Mouse (Mus musculus) 3T3-L1 (cell line): ENCODE measurements around the gene Sparcl1.

Experiments used
- DNase-seq: peaks from one replicate; pipeline ENCODE4 v3.0.0-alpha.2; 2015; ENCODE audit warnings: low read depth, low spot score

Sparcl1 gene

DNA sequence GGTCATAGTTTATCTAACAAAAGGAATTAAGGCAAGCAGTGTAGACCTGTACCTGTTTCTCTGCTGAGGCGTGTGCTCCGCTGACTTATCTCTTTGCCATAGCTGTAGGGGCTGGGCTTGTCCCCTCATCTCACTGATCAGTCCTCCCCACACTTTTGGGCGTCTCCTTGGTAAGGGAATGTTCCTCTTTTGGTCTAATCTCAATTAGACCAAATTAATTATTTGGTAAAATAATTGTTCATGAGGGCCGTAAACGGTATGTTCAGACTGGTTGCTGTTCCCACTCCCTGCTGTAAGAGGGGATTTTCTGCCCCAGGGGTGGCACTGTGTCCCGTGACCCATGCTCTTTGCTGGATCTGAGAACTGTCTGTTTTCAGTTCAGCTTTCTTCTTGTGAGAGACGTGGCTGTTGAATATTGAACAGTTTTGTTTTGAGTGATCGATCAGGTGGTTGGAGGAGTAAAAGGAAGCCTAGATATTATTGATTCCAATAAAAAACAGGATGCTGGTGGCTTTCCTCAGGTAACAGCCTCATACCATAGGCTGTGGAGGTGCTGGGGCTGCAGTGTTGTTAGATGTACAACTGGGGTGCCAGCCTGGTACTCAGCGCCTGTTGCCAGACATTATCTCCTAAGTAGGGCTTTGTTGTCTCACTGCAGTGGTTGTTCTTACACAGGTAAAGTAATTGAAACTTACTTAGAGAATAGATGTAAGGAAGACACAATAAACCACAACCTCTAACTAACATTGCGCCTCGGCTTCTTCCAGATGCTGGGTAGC lies 50.6 kb downstream of the Sparcl1 start:
- DNase-seq, result no peak

DNA sequence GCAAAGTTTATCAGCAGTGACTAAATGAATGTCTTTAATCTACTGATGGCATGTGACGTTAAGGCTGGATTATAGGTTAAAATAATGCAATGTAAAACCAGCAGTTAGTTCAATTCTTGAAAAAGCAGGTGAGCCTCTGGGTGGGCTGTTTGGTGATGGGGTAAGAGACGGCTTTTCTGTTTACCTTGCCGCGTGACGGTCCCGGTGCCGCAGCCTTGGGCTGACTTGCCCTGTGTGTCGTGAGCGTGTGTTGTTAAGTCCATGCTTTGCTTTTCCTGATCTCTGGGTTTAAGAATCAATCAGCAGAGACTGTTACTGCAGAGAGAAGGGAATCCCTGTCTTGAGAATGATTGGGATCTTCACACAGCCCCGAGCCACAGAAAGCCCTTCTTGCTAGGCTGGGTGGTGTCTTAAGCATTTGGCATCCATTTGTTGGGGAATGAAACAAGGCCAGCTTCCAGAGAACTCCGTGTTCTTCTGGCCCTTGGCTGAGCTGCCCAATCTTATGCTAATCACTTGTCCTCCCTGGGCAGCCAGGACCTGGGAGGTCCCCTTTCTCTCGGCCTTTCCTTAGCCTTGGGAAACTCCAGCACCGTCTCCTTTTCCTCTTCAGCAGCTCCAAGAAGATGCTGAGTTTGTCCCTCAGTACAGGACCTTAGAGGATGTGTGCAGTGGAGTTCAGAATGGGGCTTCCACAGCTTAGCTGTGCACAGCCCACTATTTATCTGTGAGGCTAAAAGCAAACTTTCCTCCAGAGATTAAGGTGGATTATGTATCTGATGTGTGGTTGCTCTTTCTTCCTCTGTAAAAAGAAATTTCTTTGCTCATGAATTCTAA lies 51.4 kb downstream of the Sparcl1 start:
- DNase-seq, result no peak

DNA sequence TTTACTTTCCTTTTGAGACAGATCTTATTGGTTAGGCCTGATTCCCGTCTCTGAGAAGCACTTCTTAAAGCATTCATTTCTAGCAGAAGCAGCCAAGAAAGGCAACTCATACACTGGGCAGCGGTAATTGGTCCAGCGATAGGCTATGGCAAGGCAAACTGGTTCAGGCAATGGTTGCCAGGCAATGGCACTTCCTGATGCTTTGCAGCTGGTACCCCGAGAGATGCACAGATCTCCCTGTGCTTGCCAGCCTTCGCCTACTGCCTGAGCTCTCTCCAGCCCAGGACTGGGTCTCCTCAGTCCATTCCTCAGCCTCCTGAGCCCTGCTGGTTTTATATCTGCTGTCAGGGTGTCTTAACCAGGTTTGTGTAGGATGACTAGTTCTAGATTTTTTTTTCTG lies 53.1 kb downstream of the Sparcl1 start:
- DNase-seq, result no peak

DNA sequence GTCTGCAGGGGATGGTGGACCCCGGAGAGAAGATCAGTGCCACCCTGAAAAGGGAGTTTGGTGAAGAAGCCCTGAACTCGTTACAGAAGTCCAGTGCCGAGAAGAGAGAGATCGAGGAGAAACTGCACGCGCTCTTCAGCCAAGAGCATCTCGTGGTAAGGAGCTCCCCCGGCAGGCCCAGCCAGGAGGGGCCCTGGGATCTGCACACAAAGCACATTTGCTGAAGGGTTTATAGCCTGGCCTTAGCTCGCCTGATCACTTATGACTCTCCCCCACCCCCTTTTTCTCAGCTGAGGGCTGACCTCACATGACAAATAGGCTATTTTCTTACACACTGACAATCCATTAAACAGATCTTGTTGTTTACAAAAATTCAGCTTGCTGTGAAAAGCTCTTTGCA lies 53.9 kb downstream of the Sparcl1 start:
- DNase-seq, result no peak

DNA sequence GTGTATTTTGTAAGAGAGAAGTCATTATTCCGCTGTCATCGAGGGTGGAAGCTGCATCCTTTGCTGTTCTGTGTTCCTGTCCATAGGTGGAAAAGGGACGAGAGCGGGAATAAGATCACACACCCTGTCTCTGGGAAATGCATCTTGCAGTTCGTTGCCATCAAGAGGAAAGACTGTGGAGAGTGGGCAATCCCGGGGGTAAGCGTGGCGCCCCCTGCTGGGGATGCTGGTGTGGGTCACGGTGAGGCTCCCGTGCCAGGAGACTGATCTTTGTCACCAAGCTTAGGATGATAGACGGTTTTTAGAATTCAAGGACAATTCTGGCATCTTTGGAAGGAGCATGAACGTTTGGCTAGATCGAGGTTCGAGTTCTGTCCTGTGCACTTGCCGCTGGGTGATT lies 55.5 kb downstream of the Sparcl1 start:
- no peak for DNase-seq

DNA sequence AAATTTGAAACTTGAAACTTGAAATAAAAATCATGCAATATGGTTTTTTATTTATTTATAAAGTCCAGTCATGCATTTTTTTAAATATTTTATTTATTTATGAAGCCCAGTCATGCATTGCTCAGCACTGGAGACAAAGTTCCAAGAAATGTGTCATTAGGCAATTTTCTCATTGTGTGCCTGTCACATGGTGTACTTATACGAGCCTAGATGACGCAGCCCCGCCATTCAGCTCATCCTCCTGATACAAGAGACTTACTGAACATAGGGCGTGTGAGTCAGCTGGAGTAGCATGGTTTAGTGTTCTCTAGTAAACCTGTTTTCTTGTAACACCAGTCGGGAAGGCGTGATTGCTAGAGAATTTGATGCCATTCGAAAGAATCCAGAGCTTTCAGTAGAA lies 57.2 kb downstream of the Sparcl1 start:
- DNase-seq, result peak; percentile 95

DNA sequence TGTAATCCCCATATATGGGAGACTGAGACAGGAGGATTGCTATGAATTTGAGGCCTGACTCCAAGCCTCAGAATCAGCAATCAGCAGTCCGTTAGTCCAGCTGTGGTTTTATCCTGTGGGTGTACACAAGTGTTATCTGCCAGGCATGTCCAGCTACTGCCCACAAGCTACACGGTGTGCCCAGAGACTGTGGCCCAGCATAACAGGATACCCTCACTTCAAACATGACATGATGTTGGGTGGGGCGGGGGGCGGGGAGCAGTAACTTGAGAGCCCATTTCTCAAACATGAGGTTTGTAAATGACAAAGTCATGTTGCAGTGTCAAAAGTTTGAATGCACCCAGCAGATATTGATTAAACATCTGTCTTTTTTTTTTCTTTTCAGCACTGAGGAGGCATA lies 57.7 kb downstream of the Sparcl1 start:
- DNase-seq, result peak; percentile 80

DNA sequence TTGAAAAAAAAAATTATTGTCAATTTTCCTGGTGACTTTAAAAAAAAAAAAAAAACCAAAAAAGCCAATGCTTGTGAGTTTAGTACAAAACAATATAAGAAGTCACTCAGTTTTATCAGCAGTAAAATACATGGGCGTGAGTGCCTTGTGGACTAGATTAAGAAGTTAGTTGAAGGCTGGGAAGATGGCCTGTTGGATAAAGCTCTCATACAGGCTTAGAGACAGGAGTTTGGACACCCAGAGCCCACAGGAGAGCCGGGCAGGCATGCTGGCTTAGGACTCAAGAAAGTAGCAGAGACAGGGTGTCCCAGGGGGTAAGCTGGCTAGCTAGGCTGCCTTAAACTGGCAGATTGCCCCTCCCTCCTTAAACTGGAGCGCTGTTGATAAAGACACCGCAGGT lies 58.6 kb downstream of the Sparcl1 start:
- no peak for DNase-seq

DNA sequence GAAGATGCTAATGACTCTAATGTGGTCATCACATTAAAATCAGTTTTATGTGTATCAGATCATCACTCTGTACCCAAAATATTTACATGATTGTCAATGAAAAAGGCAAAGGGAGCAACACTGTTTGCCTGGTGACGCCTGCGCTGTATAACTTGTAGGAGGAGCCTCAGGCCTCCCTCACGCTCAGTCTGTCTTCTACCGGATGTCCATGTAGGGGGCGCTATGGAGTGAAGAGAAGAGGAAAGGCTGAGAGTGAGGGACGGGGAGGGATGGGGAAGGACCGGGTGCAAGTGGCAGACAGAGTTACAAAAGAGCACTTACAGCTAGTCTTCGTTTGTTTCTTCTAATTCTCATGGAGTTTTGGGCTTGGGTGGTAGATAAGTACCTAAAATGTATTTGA lies 60.6 kb downstream of the Sparcl1 start:
- DNase-seq, result peak; percentile 50

DNA sequence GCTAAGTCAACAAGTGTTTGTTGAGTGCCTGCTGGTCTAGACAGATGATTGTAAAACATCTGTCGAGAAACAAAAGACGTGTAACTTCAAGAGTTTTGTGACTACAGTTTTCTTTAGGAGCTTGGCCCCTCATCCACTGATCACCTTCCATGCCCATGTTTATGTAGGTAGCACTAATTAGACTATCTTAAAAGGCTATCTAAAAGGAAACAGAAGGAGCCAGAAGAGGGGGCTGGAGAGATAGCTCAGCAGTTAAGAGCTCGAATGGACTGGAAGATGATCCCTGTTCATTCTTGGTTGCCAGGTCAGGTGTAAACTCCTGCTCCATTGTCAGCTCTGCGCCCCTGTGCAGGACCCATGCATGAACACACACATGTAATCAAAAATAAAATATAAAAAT lies 65.4 kb downstream of the Sparcl1 start:
- peak; percentile 69 for DNase-seq

DNA sequence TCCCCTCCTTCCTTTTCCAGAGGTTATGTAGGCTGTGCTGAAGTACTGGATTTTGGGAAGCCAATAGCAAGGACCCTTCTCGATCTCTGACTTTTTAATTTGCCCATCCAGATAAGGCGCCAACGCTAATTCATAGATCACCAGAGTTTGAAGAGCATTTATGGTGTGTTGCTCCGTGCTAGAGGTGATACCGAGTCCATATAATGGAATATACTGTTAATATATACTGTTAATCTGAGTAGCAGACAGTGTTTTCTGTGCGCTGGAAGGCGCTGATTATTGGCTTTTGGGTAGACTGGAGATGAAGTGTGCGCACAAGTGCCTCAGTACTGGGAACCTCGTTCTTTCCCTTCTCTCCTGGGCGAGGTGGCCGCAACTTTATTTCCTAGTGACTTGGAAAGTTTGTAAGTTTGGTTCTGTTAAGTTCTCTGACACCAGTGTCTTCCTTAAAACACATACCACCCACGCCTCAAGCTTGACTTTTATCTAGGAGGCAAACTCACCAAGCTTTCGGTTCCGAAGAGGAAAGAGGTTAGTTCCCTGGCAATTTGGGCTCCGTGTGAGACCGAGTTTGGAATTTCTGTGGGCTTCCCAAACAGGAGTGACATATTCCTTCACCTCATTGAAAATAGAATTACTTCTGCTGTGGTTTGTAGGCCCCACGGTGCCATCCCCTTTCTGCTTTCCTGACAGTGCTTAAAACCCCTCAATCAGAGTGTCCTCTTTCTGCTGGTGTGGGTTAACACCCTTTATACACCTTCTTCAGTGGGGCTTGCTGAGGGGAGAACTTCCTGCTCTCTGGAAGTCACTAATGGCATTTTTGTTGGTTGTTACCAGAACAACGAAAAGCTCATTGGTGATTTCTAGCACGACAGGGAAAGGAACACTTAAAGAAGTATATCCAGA lies 66.1 kb downstream of the Sparcl1 start:
- DNase-seq, result peak; percentile 44

DNA sequence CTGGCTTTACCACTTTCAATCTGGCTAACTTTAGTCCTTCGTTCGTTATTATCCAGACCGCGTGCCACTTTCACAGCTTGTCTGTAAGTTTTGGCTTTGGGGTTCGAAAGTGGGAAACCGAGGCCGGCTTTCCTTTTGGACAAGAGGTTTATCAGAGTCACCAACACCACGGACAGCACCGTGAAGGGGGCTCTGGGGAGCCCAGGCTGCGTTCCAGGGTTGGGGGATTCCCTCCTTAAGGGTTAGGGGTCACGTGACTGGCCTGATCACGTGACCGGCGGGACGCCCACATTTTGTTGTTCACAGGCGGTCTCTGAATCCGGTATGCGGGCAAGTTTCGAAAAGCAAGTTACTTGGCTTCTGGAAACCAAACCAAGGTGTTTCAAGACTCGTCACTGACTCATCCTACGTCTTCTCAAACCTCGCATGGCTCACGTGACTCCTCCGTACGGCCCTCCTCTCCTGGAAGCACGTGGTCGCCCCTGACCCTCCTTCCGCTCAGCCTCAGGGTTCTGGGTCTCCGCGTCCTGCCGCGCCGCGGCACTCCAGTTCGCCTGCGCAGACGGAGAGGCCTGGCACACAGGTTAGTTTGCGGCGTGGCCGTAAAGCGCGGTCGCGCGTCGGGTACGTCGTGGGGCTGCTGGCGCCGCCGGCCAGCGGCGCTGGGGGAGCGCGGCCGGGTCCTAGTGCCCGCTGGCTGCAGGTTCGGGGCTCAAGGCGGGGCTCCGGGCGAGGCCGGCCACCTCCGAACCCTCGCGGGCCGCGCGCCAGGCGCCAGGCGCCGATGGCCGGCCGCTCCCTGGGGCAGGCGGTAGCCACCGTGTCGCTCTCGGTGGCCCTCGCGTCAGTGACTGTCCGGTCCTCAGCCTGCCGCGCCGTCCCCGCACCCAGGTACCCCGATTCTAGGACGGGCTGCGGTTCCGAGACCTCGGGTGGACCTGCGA lies 67.0 kb downstream of the Sparcl1 start, which contains the start of gene Nudt9:
TSS of gene Nudt9 (plus strand) at position 51 of the 944 bp plus-strand sequence.
- DNase-seq, result peak; percentile 97

DNA sequence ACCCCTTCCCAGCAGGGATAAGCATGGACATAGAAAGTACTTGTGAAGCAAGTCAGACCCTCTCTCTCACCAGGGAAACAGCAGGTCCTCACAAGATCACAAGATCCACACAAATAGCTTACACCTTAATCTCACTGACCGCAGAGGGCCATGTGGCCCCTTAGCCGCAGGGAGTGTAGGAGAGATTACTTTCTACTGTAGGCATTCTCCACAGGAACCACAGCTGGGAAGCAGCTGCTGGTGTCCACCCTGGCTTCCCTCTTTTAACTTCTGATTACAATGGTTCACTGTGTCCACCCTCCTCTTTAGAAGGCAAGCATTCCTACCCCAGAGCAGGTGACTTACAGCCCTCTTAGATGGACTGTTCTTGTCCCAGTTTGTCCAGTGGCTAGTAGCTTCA lies 69.8 kb downstream of the Sparcl1 start:
- DNase-seq, result no peak

DNA sequence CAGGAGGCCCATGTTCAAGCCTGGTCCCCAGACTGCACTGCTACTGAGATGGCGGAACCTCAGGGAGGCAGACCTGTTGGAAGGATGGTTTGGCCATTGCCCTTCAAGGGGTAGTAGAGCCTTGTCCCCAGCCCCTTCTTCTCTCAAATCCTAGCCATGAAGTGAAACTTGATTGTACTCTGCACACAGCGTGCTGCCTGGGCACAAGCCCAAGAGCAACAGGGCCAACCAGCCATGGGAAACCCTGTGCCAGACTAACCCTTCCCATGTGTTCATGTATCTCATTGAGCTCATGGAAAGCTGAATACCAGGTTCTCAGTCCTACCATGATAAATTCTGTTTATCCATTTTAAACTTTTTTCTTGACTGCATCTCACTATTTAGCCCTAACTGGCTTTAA lies 70.6 kb downstream of the Sparcl1 start:
- DNase-seq, result no peak

DNA sequence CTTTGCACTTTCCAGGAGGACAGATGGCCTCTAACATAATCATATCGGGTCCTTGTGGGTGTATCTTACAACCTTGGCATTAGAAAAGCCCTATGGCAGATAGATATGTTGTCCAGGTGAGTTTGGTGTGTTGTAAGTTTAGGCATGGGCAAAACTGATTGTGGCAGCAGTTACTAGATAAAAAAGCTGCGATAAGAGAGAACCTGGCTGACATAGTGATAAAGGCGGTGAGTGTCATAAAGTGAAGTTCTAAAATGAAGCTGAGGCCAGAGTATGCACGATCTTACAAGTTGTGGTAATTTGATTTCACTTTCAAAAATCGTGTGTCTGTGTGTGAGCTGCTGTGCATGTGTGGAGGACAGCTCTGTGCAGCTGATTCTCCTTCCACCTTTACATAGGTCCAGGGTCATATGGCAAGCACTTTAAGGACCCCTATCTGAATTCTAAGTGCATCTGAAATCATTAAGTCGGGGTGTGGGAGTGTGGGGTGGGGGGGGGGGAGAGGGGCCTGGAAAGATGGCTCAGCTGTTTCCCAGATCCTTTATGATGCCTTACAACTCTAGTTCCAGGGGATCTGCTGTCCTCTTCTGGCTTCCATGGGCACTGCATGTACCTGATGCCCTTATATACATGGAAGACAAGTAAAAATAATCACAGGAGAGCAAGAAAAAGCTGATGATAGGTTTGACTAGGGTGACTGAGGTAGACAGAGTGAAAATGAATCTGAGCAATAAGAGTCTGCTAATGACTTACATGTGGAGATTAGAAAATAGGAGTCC lies 74.2 kb downstream of the Sparcl1 start:
- peak; percentile 62 for DNase-seq

DNA sequence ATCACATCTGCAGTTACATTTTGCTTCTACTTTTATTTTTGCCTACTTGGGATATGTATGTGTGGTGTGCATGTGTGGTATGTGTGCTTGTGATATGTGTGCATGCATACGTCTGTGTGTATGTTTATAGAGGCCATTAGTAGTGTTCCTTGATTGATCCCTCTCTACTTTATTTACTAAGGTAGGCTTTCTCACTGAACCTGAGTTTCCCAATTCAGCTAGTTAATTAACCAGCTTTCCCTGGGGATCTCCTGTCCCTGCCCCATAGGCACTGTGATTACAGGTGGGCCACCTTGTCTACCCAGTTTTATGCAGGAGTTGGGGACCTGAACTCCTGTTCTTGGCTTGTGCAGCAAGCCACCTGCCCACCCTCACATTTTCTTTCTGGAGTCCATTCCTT lies 76.8 kb downstream of the Sparcl1 start:
- DNase-seq, result no peak

DNA sequence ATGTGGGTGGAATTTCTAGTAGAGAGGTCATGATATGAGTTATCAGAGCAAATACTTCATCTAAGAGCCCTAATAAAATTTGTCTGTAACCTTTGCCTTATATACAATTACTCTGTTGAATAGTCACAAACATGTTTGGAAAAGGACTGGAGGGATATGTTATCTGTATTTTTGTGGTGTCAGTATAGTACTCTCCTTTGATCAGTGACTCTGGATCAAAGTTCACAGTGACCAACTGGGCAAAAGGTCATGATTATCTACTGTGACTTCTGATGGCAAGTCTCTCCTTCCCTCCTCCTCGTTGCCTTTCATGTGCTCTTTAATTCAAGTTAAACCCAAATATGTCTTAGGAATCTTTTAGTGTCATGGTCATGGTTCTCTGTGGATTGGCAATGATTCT lies 77.7 kb downstream of the Sparcl1 start:
- no peak for DNase-seq

DNA sequence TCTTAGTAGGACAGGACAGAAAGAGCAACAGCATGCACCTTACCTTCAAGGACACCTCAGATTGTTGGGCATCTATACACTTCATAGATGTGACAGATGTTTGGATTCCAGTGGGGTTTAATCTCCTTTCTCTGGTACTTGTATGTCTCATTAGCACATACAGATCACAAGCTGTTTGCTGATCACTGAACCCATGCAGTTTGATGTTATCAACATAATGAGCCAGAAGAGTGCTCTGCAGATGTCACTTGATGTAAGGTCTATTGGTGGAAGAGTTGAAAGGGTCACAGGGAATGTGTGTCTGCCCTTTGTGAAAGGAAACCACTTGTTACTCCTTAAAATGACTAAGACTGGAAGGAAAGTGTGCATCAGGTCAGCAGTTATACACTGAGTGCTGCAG lies 78.5 kb downstream of the Sparcl1 start:
- no peak for DNase-seq

DNA sequence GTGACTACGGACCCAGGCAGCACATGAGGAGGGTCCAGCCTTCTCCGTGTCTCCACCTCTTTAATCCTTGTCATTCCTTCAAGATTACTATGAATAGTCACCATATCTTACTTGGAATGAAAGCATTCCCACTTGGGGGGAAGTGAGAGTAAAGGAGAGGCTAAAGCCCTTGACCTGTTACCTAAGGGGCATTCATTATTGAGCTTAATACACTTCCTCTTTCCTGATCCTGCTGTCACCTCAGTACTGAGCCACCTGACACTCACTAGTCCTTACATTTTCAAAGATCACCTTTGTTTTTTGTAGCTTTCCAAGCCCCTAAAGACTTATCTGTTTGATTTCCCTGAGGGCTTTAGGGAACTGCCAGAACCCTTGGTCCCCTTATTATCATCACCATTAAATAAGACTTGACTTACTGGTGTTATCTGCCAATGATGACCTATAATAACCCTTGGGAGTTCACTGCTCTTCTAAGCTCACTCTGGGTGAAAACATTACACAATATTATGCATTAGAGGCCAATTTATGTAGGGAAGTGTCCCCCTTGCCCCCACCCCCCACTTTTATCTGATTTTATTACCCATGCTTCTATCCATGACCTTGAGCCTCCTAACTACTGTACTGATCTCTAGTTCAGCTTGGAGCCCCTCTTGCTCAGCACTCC lies 81.0 kb downstream of the Sparcl1 start:
- no peak for DNase-seq
